Mouse (Mus musculus) left cerebral cortex, postnatal 14 days (tissue): Measurements from ENCODE around the gene Gbf1. TPM values are rescaled to one million over a fixed set of nuclear protein-coding genes. Genes with fewer than 3 reads are reported as not detected.
A peak's percentile ranks its signal among the peaks of the same experiment; 100 is the strongest.

Source experiments
- DNase-seq, 2 experiments: peaks; one replicate each; pipeline ENCODE4 v3.0.0; 2021 to 2022; ENCODE audit warnings: low spot score in 2 of 2, mixed read lengths in 1 of 2
- intact Hi-C: fragments of 180-260 bp; cut with DNase I; formaldehyde crosslinking; loops from one replicate; pipeline ENCODE4 v1.15.1; 2025
- total RNA-seq, 2 experiments: library from RNA; stranded (reverse); gene quantifications; 2 replicates each; pipeline ENCODE4 v1.2.3; 2021

Gbf1 gene
- total RNA-seq, 2 experiments from 2014 or later: 90.3 to 100 TPM

GRCm38 (mm10) chr19:46321101-46321943 is 169.0 kb downstream of the Gbf1 start:
- intact Hi-C loops: no loop called here
- DNase-seq: peak in 1 of 2 experiments; percentile 71

- no peak for DNase-seq
- intact Hi-C loops: no loop called here
Observed at GRCm38 (mm10) chr19:46322144-46322995, 170.1 kb downstream of the Gbf1 start.

GRCm38 (mm10) chr19:46322996-46323572 is 170.8 kb downstream of the Gbf1 start:
- intact Hi-C loops: no loop called here
- DNase-seq: no peak

GRCm38 (mm10) chr19:46323716-46324115 is 171.4 kb downstream of the Gbf1 start:
- no peak for DNase-seq
- intact Hi-C loops: no loop called here

- no peak for DNase-seq
- intact Hi-C loops: no loop called here
Observed at GRCm38 (mm10) chr19:46324366-46324765, 172.1 kb downstream of the Gbf1 start.

- intact Hi-C loops: no loop called here
- no peak for DNase-seq
Observed at GRCm38 (mm10) chr19:46324918-46325317, 172.6 kb downstream of the Gbf1 start.

GRCm38 (mm10) chr19:46326019-46326755 is 173.9 kb downstream of the Gbf1 start:
- no peak for DNase-seq
- intact Hi-C loops: no loop called here

- peak in 1 of 2 experiments; percentile 71 for DNase-seq
- intact Hi-C loops: no loop called here
Observed at GRCm38 (mm10) chr19:46326756-46327305, 174.5 kb downstream of the Gbf1 start, which contains the start of gene Psd. Gene Psd, minus strand, starts transcription at chr19:46327156.

GRCm38 (mm10) chr19:46327531-46328064 is 175.3 kb downstream of the Gbf1 start:
- intact Hi-C loops: no loop called here

GRCm38 (mm10) chr19:46328081-46329030 is 176.0 kb downstream of the Gbf1 start, which contains the start of gene Fbxl15:
Gene Fbxl15, plus strand, starts transcription at chr19:46328184.
- intact Hi-C loops: no loop called here
- DNase-seq: peak; percentile 97 to 98

More at GRCm38 (mm10) chr19:46327531-46328064, 175.3 kb downstream of the Gbf1 start:
- no peak for DNase-seq

- intact Hi-C loops: no loop called here
- no peak for DNase-seq
Observed at GRCm38 (mm10) chr19:46329031-46329641, 176.8 kb downstream of the Gbf1 start.

GRCm38 (mm10) chr19:46329951-46330350 is 177.6 kb downstream of the Gbf1 start:
- peak in 1 of 2 experiments; percentile 84 for DNase-seq
- intact Hi-C loops: no loop called here

- no peak for DNase-seq
- intact Hi-C loops: no loop called here
Observed at GRCm38 (mm10) chr19:46330696-46331095, 178.4 kb downstream of the Gbf1 start.

- no peak for DNase-seq
- intact Hi-C loops: no loop called here
Observed at GRCm38 (mm10) chr19:46331326-46331725, 179.0 kb downstream of the Gbf1 start.

GRCm38 (mm10) chr19:46331936-46332335 is 179.6 kb downstream of the Gbf1 start:
- intact Hi-C loops: no loop called here

GRCm38 (mm10) chr19:46332721-46333339 is 180.5 kb downstream of the Gbf1 start:
- intact Hi-C loops: no loop called here
- DNase-seq: no peak

More at GRCm38 (mm10) chr19:46331936-46332335, 179.6 kb downstream of the Gbf1 start:
- DNase-seq: no peak

- intact Hi-C loops: no loop called here
- no peak for DNase-seq
Observed at GRCm38 (mm10) chr19:46333906-46334305, 181.6 kb downstream of the Gbf1 start.
